Mouse (Mus musculus) liver, postnatal 0 days (tissue): ENCODE data around the gene Fignl2.

Source experiments
- CTCF ChIP-seq: sonication (generic); IDR thresholded peaks from 2 replicates; pipeline ENCODE4 v1.5.1; 2016; ENCODE audit warnings: antibody characterized with exemption, low read depth
- EP300 ChIP-seq: IDR thresholded peaks from 2 replicates; pipeline ENCODE4 v1.6.1; 2016; ENCODE audit warnings: antibody characterized with exemption, low read depth, mild to moderate bottlenecking

GRCm38 (mm10) chr15:101004538-101004937 lies 73.8 kb downstream of the Fignl2 start:
- no peak for TF ChIP-seq CTCF
- no peak for TF ChIP-seq EP300
